Mouse (Mus musculus): ENCODE data around the gene Dll3. TPM values are rescaled to one million over a fixed set of nuclear protein-coding genes. Genes with fewer than 3 reads are reported as not detected.
"Not testable (repeated sequence)": the region's sequence is repeated elsewhere in the genome, so short reads cannot be mapped to it uniquely, and the experiment has no call there.

Gene Dll3
- polyA plus RNA-seq, 1 experiment from 2014 or later: 77.4 TPM

GRCm38 (mm10) chr7:28251976-28252375 lies 50.1 kb downstream of the Dll3 start:
- 90% methylated on average over 17 of the region's 17 CpGs for WGBS
- ATAC-seq (ENCODE audit: low FRiP score): no peak

DNA sequence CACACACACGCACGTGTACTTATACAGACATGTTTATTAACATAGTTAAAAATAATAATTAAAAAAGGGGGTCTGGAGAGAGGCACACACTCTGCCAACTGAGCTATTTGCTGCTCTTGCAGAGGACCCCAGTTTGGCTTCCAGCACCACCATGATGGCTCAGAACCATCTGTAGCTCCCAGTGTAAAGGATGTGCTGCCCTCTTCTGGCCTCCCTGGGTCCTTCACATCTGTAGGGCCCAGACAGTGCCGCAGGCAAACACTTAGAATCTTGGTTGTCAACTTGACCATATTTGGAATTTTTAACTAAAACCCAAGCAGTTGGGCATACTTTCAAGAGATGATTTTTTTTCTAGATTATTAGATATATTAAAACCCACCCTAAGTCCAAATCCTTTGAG lies 53.1 kb downstream of the Dll3 start:
- 89% methylated on average over 3 of the region's 3 CpGs for WGBS
- ATAC-seq (ENCODE audit: low FRiP score) (no peak), DNase-seq (ENCODE audit: low spot score) (no peak)
- no peaks in the 10 kb centered on the region for H3K27me3 ChIP-seq (ENCODE audit: control insufficient read depth, insufficient read depth, low read length)
- no peak overlapping the region for H3K27ac ChIP-seq (ENCODE audit: low read depth, low read length)
- no peak overlapping the region for H3K4me2 ChIP-seq (replicated peaks; ENCODE audit: low read depth, low read length)
- H3K4me1 ChIP-seq (replicated peaks; ENCODE audit: control insufficient read depth, insufficient read depth, low read length): no peaks in the 10 kb centered on the region
- H3K4me3 ChIP-seq (ENCODE audit: low read depth, low read length): no peak overlapping the region
- H3K36me3 ChIP-seq (ENCODE audit: control insufficient read depth, insufficient read depth, low read length): no peaks in the 10 kb centered on the region
- no peaks in the 10 kb centered on the region for H3K9me3 ChIP-seq (ENCODE audit: control insufficient read depth, low read length)
- H3K9ac ChIP-seq (ENCODE audit: low read depth, low read length): no peak overlapping the region

More at GRCm38 (mm10) chr7:28251976-28252375, 50.1 kb downstream of the Dll3 start:
- H3K4me3 ChIP-seq (ENCODE audit: low read depth, low read length): no peak overlapping the region
- no peak for DNase-seq (ENCODE audit: low spot score)
- H3K4me1 ChIP-seq (replicated peaks; ENCODE audit: control insufficient read depth, insufficient read depth, low read length): no peaks in the 10 kb centered on the region
- no peak overlapping the region for H3K9ac ChIP-seq (ENCODE audit: low read depth, low read length)
- H3K9me3 ChIP-seq (ENCODE audit: control insufficient read depth, low read length): no peaks in the 10 kb centered on the region
- H3K27ac ChIP-seq (ENCODE audit: low read depth, low read length): no peak overlapping the region
- H3K36me3 ChIP-seq (ENCODE audit: control insufficient read depth, insufficient read depth, low read length): no peaks in the 10 kb centered on the region
- no peaks in the 10 kb centered on the region for H3K27me3 ChIP-seq (ENCODE audit: control insufficient read depth, insufficient read depth, low read length)
- no peak overlapping the region for H3K4me2 ChIP-seq (replicated peaks; ENCODE audit: low read depth, low read length)

DNA sequence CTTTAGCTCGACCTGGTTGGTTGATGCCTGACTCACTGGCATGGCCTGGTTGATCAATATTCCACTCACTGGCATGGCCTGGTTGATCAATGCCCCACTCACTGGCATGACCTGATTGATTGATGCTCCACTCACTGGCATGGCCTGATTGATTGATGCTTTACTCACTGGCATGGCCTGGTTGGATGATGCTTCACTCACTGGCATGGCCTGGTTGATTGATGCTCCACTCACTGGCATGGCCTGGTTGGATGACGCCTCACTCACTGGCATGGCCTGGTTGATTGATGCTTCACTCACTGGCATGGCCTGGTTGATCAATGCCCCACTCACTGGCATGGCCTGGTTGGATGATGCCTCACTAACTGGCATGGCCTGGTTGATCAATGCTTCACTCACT lies 58.1 kb downstream of the Dll3 start:
- H3K27ac ChIP-seq (ENCODE audit: low read depth, low read length); H3K27me3 ChIP-seq (ENCODE audit: control insufficient read depth, insufficient read depth, low read length); H3K4me3 ChIP-seq (ENCODE audit: low read depth, low read length); H3K4me2 ChIP-seq (replicated peaks; ENCODE audit: low read depth, low read length); DNase-seq (ENCODE audit: low spot score); H3K36me3 ChIP-seq (ENCODE audit: control insufficient read depth, insufficient read depth, low read length); H3K4me1 ChIP-seq (replicated peaks; ENCODE audit: control insufficient read depth, insufficient read depth, low read length); H3K9me3 ChIP-seq (ENCODE audit: control insufficient read depth, low read length); ATAC-seq (ENCODE audit: low FRiP score); H3K9ac ChIP-seq (ENCODE audit: low read depth, low read length): not testable (repeated sequence)
- WGBS: 80% methylated on average over 2 of the region's 2 CpGs

Other genes starting within 250 kb of the Dll3 start
- 0.27 and 0.43 TPM in 2 replicates for gene Fcgbp, start 231.0 kb downstream of the Dll3 start, polyA plus RNA-seq (2014; fragmentation: Nextera tagmentation; extraction: Ambion mirVana)
- gene 9530053A07Rik, start 172.8 kb downstream of the Dll3 start, polyA plus RNA-seq (2014; fragmentation: Nextera tagmentation; extraction: Ambion mirVana): 0.05 and 0.07 TPM in 2 replicates
- 38.3 and 45.9 TPM in 2 replicates for gene Fbl, start 132.5 kb downstream of the Dll3 start, polyA plus RNA-seq (2014; fragmentation: Nextera tagmentation; extraction: Ambion mirVana)
- gene Dyrk1b, start 122.8 kb downstream of the Dll3 start, polyA plus RNA-seq (2014; fragmentation: Nextera tagmentation; extraction: Ambion mirVana): 18.1 and 23.5 TPM in 2 replicates
- 7.2 and 12.7 TPM in 2 replicates for gene Eid2, start 34.4 kb downstream of the Dll3 start, polyA plus RNA-seq (2014; fragmentation: Nextera tagmentation; extraction: Ambion mirVana)
- gene Eid2b, start 24.5 kb downstream of the Dll3 start, polyA plus RNA-seq (2014; fragmentation: Nextera tagmentation; extraction: Ambion mirVana): 17.4 and 19.0 TPM in 2 replicates
- gene Selenov, start 11.1 kb downstream of the Dll3 start, polyA plus RNA-seq (2014; fragmentation: Nextera tagmentation; extraction: Ambion mirVana): 0.46 and 0.52 TPM in 2 replicates
- 189 and 201 TPM in 2 replicates for gene Timm50, start 9.8 kb upstream of the Dll3 start, polyA plus RNA-seq (2014; fragmentation: Nextera tagmentation; extraction: Ambion mirVana)
- gene Supt5, start 36.5 kb upstream of the Dll3 start, polyA plus RNA-seq (2014; fragmentation: Nextera tagmentation; extraction: Ambion mirVana): 68.0 and 74.9 TPM in 2 replicates
- gene Rps16, start 48.4 kb upstream of the Dll3 start, polyA plus RNA-seq (2014; fragmentation: Nextera tagmentation; extraction: Ambion mirVana): 746 and 776 TPM in 2 replicates
- 39.5 and 48.0 TPM in 2 replicates for gene Plekhg2, start 70.4 kb upstream of the Dll3 start, polyA plus RNA-seq (2014; fragmentation: Nextera tagmentation; extraction: Ambion mirVana)
- 3.4 and 3.9 TPM in 2 replicates for gene Zfp36, start 78.0 kb upstream of the Dll3 start, polyA plus RNA-seq (2014; fragmentation: Nextera tagmentation; extraction: Ambion mirVana)
- gene Med29, start 90.5 kb upstream of the Dll3 start, polyA plus RNA-seq (2014; fragmentation: Nextera tagmentation; extraction: Ambion mirVana): 47.6 and 49.7 TPM in 2 replicates
- gene Paf1, start 90.7 kb upstream of the Dll3 start, polyA plus RNA-seq (2014; fragmentation: Nextera tagmentation; extraction: Ambion mirVana): 77.6 and 79.9 TPM in 2 replicates
- 6.5 and 8.7 TPM in 2 replicates for gene Gmfg, start 135.2 kb upstream of the Dll3 start, polyA plus RNA-seq (2014; fragmentation: Nextera tagmentation; extraction: Ambion mirVana)
- gene Lrfn1, start 149.7 kb upstream of the Dll3 start, polyA plus RNA-seq (2014; fragmentation: Nextera tagmentation; extraction: Ambion mirVana): 5.8 and 6.6 TPM in 2 replicates
- not detected in 2 replicates for gene Ifnl2, start 208.2 kb upstream of the Dll3 start, polyA plus RNA-seq (2014; fragmentation: Nextera tagmentation; extraction: Ambion mirVana)
- not detected in 2 replicates for gene Ifnl3, start 220.6 kb upstream of the Dll3 start, polyA plus RNA-seq (2014; fragmentation: Nextera tagmentation; extraction: Ambion mirVana)
- not detected in 2 replicates for gene Sycn, start 238.6 kb upstream of the Dll3 start, polyA plus RNA-seq (2014; fragmentation: Nextera tagmentation; extraction: Ambion mirVana)
- gene Nccrp1, start 245.0 kb upstream of the Dll3 start, polyA plus RNA-seq (2014; fragmentation: Nextera tagmentation; extraction: Ambion mirVana): not detected in 2 replicates

Data from hindbrain, embryonic 11.5 days (tissue).